Mouse (Mus musculus) midbrain, embryonic 14.5 days (tissue): ENCODE results near the gene Cdr2. TPM values are rescaled to one million over a fixed set of nuclear protein-coding genes. Genes with fewer than 3 reads are reported as not detected.

ENCODE experiments used
- ATAC-seq: fragments of 200-750 bp; cut with Nextera tagmentation; 2 replicates; pipeline ENCODE4 v1.8.0; 2017; ENCODE audit warnings: moderate number of reproducible peaks, moderate library complexity; ENCODE audit not compliant: low FRiP score, low TSS enrichment
- DNase-seq: peaks from one replicate; pipeline ENCODE4 v3.0.0-alpha.2; 2015
- H3K27ac ChIP-seq: fragments of 300-500 bp; sonication (generic); replicated peaks from 2 replicates; pipeline ENCODE4 v1.5.1; 2014; ENCODE audit warnings: mild to moderate bottlenecking, low read depth, low read length, moderate library complexity
- H3K27me3 ChIP-seq: fragments of 300-500 bp; sonication (generic); 2 replicates; pipeline ENCODE4 v1.6.1; 2014; ENCODE audit warnings: low read length, control low read depth, mixed read lengths; ENCODE audit not compliant: control insufficient read depth, insufficient read depth
- H3K36me3 ChIP-seq: fragments of 300-500 bp; sonication (generic); 2 replicates; pipeline ENCODE4 v1.6.1; 2014; ENCODE audit warnings: low read length, control low read depth; ENCODE audit not compliant: control insufficient read depth, insufficient read depth
- H3K4me1 ChIP-seq: fragments of 300-500 bp; sonication (generic); 2 replicates; pipeline ENCODE4 v1.6.1; 2014; ENCODE audit warnings: mild to moderate bottlenecking, antibody characterized with exemption, low read length, control low read depth; ENCODE audit not compliant: control insufficient read depth, insufficient read depth
- H3K4me2 ChIP-seq: fragments of 300-500 bp; sonication (generic); 2 replicates; pipeline ENCODE4 v1.6.1; 2014; ENCODE audit warnings: mild to moderate bottlenecking, low read length, moderate library complexity
- H3K4me3 ChIP-seq: fragments of 300-500 bp; sonication (generic); replicated peaks from 2 replicates; pipeline ENCODE4 v1.5.1; 2014; ENCODE audit warnings: low read depth, low read length
- H3K9ac ChIP-seq: fragments of 300-500 bp; sonication (generic); replicated peaks from 2 replicates; pipeline ENCODE4 v1.6.1; 2014; ENCODE audit warnings: mild to moderate bottlenecking, low read length, moderate library complexity
- H3K9me3 ChIP-seq: fragments of 300-500 bp; sonication (generic); 2 replicates; pipeline ENCODE4 v1.6.1; 2016; ENCODE audit warnings: low read length, control low read depth, mixed read lengths; ENCODE audit not compliant: control insufficient read depth
- WGBS: fragments of 180-500 bp; shearing (Covaris S2); extraction: QIAGEN DNeasy Blood & Tissue Kit; methylation state at CpG from one replicate; pipeline ENCODE4 v1.1.7; 2014; 5-methylcytosine and 5-hydroxymethylcytosine counted together
- polyA plus RNA-seq: library from polyadenylated mRNA; unstranded; fragments of >200 nt; fragmentation: Nextera tagmentation; extraction: Ambion mirVana; gene quantifications from 2 replicates; pipeline ENCODE4 v1.2.1, GENCODE M21; 2014

The Cdr2 gene
- polyA plus RNA-seq, 1 experiment from 2014 or later, result 17.8 TPM

GRCm38 (mm10) chr7:121003793-121004418 is 21.8 kb upstream of the Cdr2 start:
- Histone ChIP-seq H3K4me3 (no peak overlapping the region), H3K9me3 (no peaks in the 10 kb centered on the region), H3K4me2 (no peak overlapping the region), H3K27ac (no peak overlapping the region), H3K27me3 (no peaks in the 10 kb centered on the region), H3K36me3 (no peaks in the 10 kb centered on the region), H3K9ac (no peak overlapping the region), H3K4me1 (no peaks in the 10 kb centered on the region)
- no peak for DNase-seq
- ATAC-seq, result no peak
- 78% methylated on average over 4 of the region's 4 CpGs for WGBS

- Histone ChIP-seq H3K27me3 (no peaks in the 10 kb centered on the region), H3K9me3 (no peaks in the 10 kb centered on the region), H3K36me3 (no peaks in the 10 kb centered on the region), H3K4me1 (no peaks in the 10 kb centered on the region), H3K4me2 (no peak overlapping the region), H3K4me3 (no peak overlapping the region), H3K27ac (no peak overlapping the region), H3K9ac (no peak overlapping the region)
- 94% methylated on average over 5 of the region's 5 CpGs for WGBS
- no peak for ATAC-seq
- DNase-seq, result no peak
Measured at GRCm38 (mm10) chr7:121002407-121002928, 20.4 kb upstream of the Cdr2 start.

GRCm38 (mm10) chr7:121001879-121002278 is 19.8 kb upstream of the Cdr2 start:
- no peaks in the 10 kb centered on the region for H3K27me3 ChIP-seq

GRCm38 (mm10) chr7:121000065-121000822 is 18.1 kb upstream of the Cdr2 start:
- 82% methylated on average over 3 of the region's 3 CpGs for WGBS
- no peak for ATAC-seq
- Histone ChIP-seq H3K27ac (no peak overlapping the region), H3K9ac (no peak overlapping the region), H3K4me1 (no peaks in the 10 kb centered on the region), H3K4me2 (no peak overlapping the region), H3K4me3 (no peak overlapping the region), H3K9me3 (no peaks in the 10 kb centered on the region), H3K27me3 (no peaks in the 10 kb centered on the region), H3K36me3 (no peaks in the 10 kb centered on the region)
- no peak for DNase-seq

More at GRCm38 (mm10) chr7:121001879-121002278, 19.8 kb upstream of the Cdr2 start:
- Histone ChIP-seq H3K4me1 (no peaks in the 10 kb centered on the region), H3K36me3 (no peaks in the 10 kb centered on the region), H3K27ac (no peak overlapping the region), H3K9ac (no peak overlapping the region), H3K4me3 (no peak overlapping the region), H3K9me3 (no peaks in the 10 kb centered on the region), H3K4me2 (no peak overlapping the region)
- 90% methylated on average over 3 of the region's 3 CpGs for WGBS
- DNase-seq (no peak), ATAC-seq (no peak)

- DNase-seq (no peak), ATAC-seq (no peak)
- H3K4me1 ChIP-seq, result no peaks in the 10 kb centered on the region
- no peaks in the 10 kb centered on the region for H3K9me3 ChIP-seq
- H3K4me2 ChIP-seq, result no peak overlapping the region
- no peaks in the 10 kb centered on the region for H3K27me3 ChIP-seq
- H3K9ac ChIP-seq, result no peak overlapping the region
- no peak overlapping the region for H3K4me3 ChIP-seq
- no peak overlapping the region for H3K27ac ChIP-seq
- H3K36me3 ChIP-seq, result no peaks in the 10 kb centered on the region
- WGBS, result 86% methylated on average over 2 of the region's 2 CpGs
Measured at GRCm38 (mm10) chr7:120999021-120999530, 17.0 kb upstream of the Cdr2 start.

GRCm38 (mm10) chr7:120991191-120991590 is 9.1 kb upstream of the Cdr2 start:
- H3K9me3 ChIP-seq, result no peaks in the 10 kb centered on the region
- H3K4me2 ChIP-seq, result no peak overlapping the region
- no peak overlapping the region for H3K27ac ChIP-seq
- no peak for ATAC-seq
- H3K36me3 ChIP-seq, result no peaks in the 10 kb centered on the region
- no peak overlapping the region for H3K9ac ChIP-seq
- WGBS, result 65% methylated on average over 8 of the region's 8 CpGs
- H3K4me3 ChIP-seq, result no peak overlapping the region
- no peak for DNase-seq
- no peaks in the 10 kb centered on the region for H3K4me1 ChIP-seq
- no peaks in the 10 kb centered on the region for H3K27me3 ChIP-seq

GRCm38 (mm10) chr7:120982968-120983367 is 856 bp upstream of the Cdr2 start:
- peak overlapping the region; percentile 65 for H3K9ac ChIP-seq
- no peaks in the 10 kb centered on the region for H3K9me3 ChIP-seq
- peaks cover 21% of the 10 kb centered on the region for H3K4me1 ChIP-seq
- DNase-seq, result peak; percentile 44
- 0 out of 2 replicates have a peak, but pooled peaks have one; percentile 1 for ATAC-seq
- no peaks in the 10 kb centered on the region for H3K27me3 ChIP-seq
- WGBS, result 18% methylated on average over 7 of the region's 7 CpGs
- H3K27ac ChIP-seq, result peak overlapping the region; percentile 78
- H3K4me3 ChIP-seq, result peak overlapping the region; percentile 88
- H3K4me2 ChIP-seq, result peak overlapping the region; percentile 89
- H3K36me3 ChIP-seq, result no peaks in the 10 kb centered on the region

- H3K27me3 ChIP-seq, result no peaks in the 10 kb centered on the region
- ATAC-seq, result peak; percentile 51
- peak overlapping the region; percentile 79 for H3K9ac ChIP-seq
- H3K4me1 ChIP-seq, result peaks cover 24% of the 10 kb centered on the region
- H3K9me3 ChIP-seq, result no peaks in the 10 kb centered on the region
- 3% methylated on average over 39 of the region's 39 CpGs for WGBS
- H3K4me3 ChIP-seq, result peak overlapping the region; percentile 88
- H3K27ac ChIP-seq, result peak overlapping the region; percentile 64; the same call in 1 of the 2 replicates
- H3K36me3 ChIP-seq, result no peaks in the 10 kb centered on the region
- DNase-seq, result peak; percentile 77
- peak overlapping the region; percentile 89 for H3K4me2 ChIP-seq
Measured at GRCm38 (mm10) chr7:120980931-120981924, 884 bp downstream of the Cdr2 start.
